Mouse (Mus musculus): ENCODE measurements around the gene Timm8a2. TPM values are rescaled to one million over a fixed set of nuclear protein-coding genes. Genes with fewer than 3 reads are reported as not detected.

Timm8a2 gene
- total RNA-seq, 2 experiments from 2014 or later = not detected

- no peak for DNase-seq
These were observed 22.3 kb upstream of the Timm8a2 start for GRCm38 (mm10) chr14:122012193-122012592.

GRCm38 (mm10) chr14:122012814-122013213 is 21.7 kb upstream of the Timm8a2 start:
- DNase-seq = no peak

GRCm38 (mm10) chr14:122013417-122013951 is 21.0 kb upstream of the Timm8a2 start:
- DNase-seq = peak; percentile 41

GRCm38 (mm10) chr14:122017958-122018357 is 16.5 kb upstream of the Timm8a2 start:
- no peak for DNase-seq

- DNase-seq = no peak
These were observed 15.1 kb upstream of the Timm8a2 start for GRCm38 (mm10) chr14:122019389-122019788.

GRCm38 (mm10) chr14:122020567-122020966 is 13.9 kb upstream of the Timm8a2 start:
- DNase-seq = no peak

- no peak for DNase-seq
These were observed 11.4 kb upstream of the Timm8a2 start for GRCm38 (mm10) chr14:122023054-122023453.

GRCm38 (mm10) chr14:122023928-122024327 is 10.5 kb upstream of the Timm8a2 start:
- DNase-seq = no peak

GRCm38 (mm10) chr14:122028926-122029745 is 5.3 kb upstream of the Timm8a2 start:
- no peak for DNase-seq

GRCm38 (mm10) chr14:122029851-122030250 is 4.6 kb upstream of the Timm8a2 start:
- no peak for DNase-seq

- no peak for DNase-seq
These were observed 2.4 kb upstream of the Timm8a2 start for GRCm38 (mm10) chr14:122032045-122032444.

- no peak for DNase-seq
These were observed 707 bp downstream of the Timm8a2 start for GRCm38 (mm10) chr14:122035181-122035580.

- DNase-seq = no peak
These were observed 1.4 kb downstream of the Timm8a2 start for GRCm38 (mm10) chr14:122035860-122036259.

GRCm38 (mm10) chr14:122038874-122039647 is 4.6 kb downstream of the Timm8a2 start:
- DNase-seq = no peak

GRCm38 (mm10) chr14:122041413-122041825 is 6.9 kb downstream of the Timm8a2 start:
- DNase-seq = no peak

GRCm38 (mm10) chr14:122042142-122042694 is 7.7 kb downstream of the Timm8a2 start:
- DNase-seq = no peak

- DNase-seq = no peak
These were observed 13.3 kb downstream of the Timm8a2 start for GRCm38 (mm10) chr14:122047784-122048183.

- no peak for DNase-seq
These were observed 14.3 kb downstream of the Timm8a2 start for GRCm38 (mm10) chr14:122048816-122049215.

- DNase-seq = no peak
These were observed 18.6 kb downstream of the Timm8a2 start for GRCm38 (mm10) chr14:122052896-122053635.

- no peak for DNase-seq
These were observed 22.4 kb downstream of the Timm8a2 start for GRCm38 (mm10) chr14:122056871-122057270.

GRCm38 (mm10) chr14:122057941-122058346 is 23.5 kb downstream of the Timm8a2 start:
- no peak for DNase-seq

GRCm38 (mm10) chr14:122060642-122061041 is 26.2 kb downstream of the Timm8a2 start:
- DNase-seq = peak; percentile 42

All from gastrocnemius, postnatal 25 days (tissue).